Mouse (Mus musculus): ENCODE measurements around the gene 5031410I06Rik.
"Not testable (repeated sequence)": the region's sequence is repeated elsewhere in the genome, so short reads cannot be mapped to it uniquely, and the experiment has no call there.

DNA sequence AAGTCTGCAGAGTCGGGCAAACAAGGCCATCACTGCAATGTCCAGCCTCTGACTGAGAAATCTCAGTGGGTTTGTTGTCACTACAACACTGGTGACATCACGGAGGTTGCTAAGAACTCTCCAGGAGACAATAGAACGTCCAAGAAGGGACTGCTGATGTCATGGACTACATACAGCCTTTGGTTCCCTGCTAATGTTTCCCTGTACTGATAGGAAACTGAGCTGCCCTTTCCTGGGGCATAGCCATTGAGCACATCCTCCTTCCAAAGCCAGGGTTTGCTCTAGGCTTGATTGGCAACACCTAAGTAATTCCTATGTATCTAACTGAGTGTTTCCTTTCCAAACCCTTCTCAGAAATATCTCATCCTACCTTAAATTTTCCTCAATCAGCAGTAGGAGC, at the start of gene 5031410I06Rik:
- not testable (repeated sequence) for TF ChIP-seq POLR2A (IDR thresholded peaks at IDR 0.05; ENCODE audit: low read depth, low read length); CTCF (conservative IDR thresholded peaks at IDR 0.05; ENCODE audit: insufficient read depth, insufficient read length, low read depth, low read length)

Data from kidney, adult 2 months (tissue).